Mouse (Mus musculus) cerebellum, adult 9-11 months (tissue): ENCODE results near the gene Armc2.
A peak's percentile ranks its signal among the peaks of the same experiment; 100 is the strongest.

Experiments
- DNase-seq: peaks from one replicate; pipeline ENCODE4 v3.0.0; 2022

The Armc2 gene

DNA sequence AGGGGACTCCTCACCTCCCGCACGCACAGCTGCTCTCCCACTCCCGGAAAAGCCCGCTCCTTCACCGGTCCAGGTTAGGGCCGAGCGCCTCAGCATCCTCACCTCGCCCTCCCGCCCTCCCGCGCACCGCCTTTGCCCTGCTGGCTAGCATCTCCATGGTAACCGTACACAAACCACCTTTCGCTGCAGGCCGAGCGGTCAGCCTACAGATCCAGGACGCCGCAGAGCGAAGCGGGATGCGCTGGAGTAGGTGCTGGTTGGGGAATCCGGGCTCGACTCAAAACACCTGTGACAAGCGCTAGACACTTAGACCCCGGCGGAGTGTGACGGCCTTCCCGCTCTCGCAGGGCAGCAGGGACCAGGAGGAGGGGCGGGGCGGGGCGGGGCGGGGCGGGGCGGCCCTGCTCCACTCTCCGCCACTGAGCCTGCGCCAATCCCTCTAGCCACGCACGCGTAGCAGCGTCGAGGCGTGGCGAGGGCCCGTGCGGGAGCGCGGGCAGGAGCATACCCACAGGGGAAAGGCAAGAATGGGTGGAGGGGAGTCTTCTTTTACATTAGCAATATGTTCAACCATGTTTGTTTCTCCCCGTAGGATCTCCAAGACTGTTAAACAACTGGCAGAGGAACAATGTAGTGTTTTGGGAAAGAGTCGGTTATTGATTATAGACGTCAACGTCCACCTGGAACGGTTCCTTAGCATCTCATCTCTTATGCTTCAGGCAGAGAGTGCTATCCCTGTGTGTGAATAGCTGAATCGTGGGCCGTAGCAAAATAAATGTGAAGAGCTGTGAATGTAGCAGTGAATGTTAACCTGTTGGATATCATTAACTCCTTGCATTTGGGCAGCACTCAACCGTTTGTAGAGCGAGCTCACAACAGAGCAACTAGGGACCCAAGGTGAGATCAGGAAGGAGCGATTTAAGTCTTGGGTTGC lies at the start of gene Armc2:
Gene Armc2, minus strand, starts transcription at position 427 of the 934 bp plus-strand sequence.
- DNase-seq = peak; percentile 84

- peak; percentile 39 for DNase-seq
Observed at GRCm38 (mm10) chr10:42064446-42064845, 46.2 kb upstream of the Armc2 start.

- no peak for DNase-seq
Observed at GRCm38 (mm10) chr10:42059522-42059921, 41.3 kb upstream of the Armc2 start.

DNA sequence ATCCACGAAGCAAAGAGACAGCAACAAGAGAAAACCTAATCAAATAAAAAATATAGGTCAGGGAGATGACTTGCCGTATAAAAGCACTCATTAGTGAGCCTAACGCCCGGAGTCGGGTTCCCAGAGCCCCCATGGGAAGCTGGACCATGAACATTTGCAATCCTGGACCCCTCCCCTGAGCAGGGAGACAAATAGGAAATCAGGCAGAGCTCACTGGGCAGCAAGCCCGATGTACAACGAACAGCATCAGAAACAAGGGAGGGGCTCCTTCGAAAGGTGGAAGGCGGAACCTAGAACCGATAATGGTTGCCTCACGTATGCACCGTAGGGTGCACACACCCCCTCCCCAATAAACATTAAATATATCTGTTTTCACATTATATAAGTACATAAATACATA lies 39.5 kb upstream of the Armc2 start:
- no peak for DNase-seq

- DNase-seq = no peak
Observed at GRCm38 (mm10) chr10:42057231-42057601, 39.0 kb upstream of the Armc2 start.

DNA sequence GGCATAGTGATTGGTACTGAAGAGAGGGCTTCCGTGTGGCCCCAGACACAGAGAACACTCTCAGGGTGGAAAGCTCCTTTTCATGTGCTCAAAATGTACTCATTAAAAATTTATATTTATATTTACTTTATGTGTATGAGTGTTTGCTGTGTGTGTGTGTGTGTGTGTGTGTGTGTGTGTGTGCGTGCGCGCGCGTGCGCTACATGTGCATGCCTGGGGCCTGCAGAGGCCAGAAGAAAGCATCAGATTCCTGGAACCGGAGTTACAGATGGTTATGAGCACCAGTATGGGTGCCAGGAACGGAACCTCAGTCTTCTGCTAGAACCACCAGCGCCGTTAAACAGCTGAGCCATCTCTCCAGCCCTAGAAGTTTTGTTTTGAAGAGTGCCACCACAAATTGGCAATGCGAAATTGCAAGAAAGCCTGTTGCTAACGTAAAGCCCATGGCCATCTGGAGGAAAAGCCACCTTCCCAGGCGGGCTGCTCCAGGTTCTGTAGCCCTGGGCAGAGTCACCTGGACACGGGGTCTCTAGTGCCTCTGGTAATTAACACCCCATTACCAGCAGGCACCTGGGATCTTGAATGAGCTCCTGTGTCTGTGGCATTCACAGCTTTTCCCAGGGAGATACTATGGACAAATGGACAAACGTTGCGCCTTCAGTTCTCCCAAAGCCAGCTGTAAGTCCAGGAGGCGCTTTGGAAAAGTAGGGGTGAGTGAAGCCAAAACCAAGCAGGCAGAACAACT lies 38.4 kb upstream of the Armc2 start:
- DNase-seq = no peak

DNA sequence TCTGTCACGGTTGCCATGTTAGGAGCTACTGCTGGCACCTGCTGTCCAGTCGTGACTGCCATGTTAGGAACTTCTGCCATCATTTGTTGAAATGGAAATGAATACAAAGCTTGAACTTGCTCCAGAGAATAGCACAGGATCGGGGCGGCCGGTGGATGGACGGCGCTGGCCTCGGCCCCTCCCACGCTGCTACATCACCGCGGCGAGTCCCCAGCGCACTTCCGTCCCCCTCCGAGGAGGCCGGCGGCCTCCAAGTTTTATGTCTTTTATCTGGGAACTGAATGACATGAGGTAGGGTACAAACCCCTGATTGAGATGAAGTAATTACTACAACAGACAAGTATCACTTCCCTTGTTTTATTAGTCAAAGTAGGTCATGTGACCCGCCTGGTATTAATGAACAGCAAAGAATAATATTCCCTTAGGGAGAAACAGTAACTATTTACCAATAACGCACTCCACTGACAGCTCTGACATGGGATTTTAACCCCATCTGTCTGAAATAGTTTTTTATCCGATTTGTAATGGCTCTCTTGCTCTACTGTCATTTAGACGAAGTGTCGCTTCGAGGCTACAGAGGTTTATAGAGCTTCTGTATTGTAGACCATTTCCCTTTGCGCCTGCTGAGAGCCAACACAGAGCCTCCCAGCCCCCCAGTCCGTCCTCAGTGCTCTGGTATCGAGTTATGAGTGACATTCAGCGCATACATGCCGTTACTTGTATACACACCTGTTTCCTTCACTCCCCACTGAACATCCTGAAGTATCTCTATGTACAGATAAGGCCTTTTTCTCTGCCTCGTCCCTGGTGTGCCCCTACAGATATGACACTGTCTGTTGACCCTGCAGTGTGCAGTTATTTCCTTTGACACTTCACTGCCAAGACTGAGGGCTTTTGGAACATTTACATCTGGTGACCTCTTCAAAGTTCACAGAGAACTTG lies 37.3 kb upstream of the Armc2 start:
- no peak for DNase-seq

DNA sequence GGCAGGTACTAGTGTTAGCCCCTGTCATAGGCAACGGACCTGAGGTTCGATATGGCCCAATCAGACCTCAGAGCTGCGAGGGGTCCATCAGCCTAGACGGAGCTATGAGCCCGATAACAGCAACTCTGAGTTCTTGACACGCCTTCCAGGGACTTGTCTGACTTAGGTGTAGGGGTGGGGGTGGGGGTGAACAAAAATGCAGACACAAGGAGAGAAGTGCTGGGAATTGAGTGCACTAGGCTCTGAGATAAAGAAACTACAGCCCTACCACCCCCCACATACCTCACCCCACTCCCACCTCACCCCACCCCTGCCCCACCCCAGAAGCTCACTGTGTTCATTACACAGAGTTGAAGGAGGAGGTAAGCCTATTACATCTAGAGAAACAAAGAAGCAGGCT lies 32.8 kb upstream of the Armc2 start:
- no peak for DNase-seq

GRCm38 (mm10) chr10:42048648-42049047 lies 30.4 kb upstream of the Armc2 start:
- no peak for DNase-seq

GRCm38 (mm10) chr10:42044574-42044973 lies 26.3 kb upstream of the Armc2 start:
- no peak for DNase-seq

DNA sequence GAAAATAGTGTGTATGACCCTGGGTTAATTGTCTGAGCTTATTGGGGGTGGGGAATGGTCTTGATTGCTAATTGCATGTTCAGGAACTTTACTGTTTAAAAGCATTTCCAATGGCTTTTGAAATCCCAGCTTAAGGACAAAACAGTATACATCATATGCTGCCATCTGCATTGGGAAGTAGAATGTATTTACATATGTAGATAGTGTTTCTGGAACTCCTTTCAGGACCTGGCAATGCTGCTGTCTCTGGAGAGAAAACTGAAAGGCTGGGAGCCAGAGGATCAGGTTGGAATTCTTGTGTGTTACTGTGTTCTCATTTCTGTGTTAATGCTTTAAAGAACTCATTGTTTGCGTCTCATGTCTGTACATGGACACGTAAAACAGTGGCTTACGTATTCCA lies 25.1 kb upstream of the Armc2 start:
- DNase-seq = no peak

GRCm38 (mm10) chr10:42042881-42043280 lies 24.6 kb upstream of the Armc2 start:
- no peak for DNase-seq

GRCm38 (mm10) chr10:42042087-42042486 lies 23.8 kb upstream of the Armc2 start:
- DNase-seq = no peak

DNA sequence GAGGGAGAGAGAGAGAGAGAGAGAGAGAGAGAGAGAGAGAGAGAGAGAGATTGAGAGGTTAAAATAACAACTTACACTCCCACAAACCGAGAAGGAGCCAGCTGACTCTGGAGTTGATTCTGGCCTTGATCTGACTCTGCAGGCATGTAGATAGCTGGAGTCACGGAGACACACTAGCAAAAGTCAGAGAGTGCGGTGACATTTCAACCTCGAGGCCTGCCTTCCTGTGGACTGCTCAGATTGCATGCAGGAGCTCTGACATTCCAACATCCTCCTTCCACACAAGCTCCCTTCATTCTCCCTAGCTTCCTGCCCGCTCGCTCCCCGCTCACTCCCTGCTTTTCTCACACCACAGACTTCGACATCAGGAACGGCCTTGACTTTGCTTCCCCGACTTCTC lies 20.3 kb upstream of the Armc2 start:
- DNase-seq = no peak

DNA sequence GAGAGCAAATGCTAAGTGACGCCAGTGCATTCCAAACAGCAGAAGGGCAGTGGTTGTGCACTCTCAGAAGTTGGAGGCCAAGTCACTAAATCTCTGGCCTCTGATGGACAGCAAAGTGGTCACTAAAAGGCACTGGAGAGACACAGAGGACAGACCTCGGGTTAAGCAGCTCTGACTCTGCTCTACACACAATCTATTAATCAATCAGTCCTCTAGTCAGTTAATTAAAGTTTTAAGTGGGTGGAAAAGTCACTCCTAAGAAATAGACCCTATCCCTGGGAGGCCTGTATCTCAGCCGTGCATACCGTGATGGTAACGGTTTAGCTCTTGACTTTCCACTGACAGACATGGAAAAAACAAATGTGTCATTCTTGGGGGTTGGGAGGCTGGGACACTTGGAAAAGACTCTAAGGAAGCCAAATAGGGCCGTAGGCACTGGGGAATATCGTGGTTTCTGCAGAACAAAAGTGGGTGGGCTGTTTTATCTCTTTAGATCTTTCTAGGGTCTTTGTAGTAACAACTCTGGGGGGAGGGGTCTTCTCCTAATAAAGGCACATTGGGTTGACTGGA lies 19.1 kb upstream of the Armc2 start:
- DNase-seq = no peak

DNA sequence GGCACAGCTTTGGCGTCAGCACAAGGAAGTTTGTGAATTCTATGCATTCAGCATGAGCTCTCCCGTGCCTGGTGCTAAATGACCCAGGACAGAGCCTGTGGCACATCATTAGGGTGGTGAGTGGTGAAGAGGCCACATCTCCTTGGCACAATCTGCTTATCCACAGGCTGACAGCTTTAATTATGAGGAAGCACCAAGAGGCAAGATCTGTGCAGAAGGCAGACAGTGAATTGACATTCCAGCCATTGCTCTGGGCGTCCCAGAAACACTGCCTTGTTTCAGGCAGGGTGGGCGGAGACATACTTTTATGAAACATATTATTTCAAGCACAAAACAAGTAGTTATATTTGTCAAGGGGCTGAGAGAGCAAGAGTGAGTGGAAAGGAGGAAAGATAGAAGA lies 18.6 kb upstream of the Armc2 start:
- no peak for DNase-seq

- DNase-seq = no peak
Observed at GRCm38 (mm10) chr10:42033571-42033970, 15.3 kb upstream of the Armc2 start.

DNA sequence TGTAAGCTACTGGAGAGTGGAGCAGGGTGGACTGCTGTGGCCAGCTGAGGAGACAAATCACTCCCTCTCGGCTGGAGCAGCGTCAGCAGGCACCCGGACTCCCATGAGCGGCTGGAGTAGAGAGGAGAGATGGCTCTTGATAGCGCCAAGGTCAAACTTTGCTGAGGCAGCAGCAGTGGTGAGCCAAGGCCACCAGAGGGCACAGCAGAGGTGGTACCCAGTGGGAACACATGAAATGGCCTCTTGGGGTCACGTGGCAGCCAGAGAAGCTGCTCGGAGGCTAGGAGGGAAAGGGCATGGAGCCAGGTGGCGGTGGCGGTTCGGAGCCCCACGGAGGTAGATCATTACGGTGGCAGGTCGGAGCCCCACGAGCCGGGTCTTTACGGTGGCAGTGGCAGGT lies 12.8 kb upstream of the Armc2 start:
- peak; percentile 92 for DNase-seq

DNA sequence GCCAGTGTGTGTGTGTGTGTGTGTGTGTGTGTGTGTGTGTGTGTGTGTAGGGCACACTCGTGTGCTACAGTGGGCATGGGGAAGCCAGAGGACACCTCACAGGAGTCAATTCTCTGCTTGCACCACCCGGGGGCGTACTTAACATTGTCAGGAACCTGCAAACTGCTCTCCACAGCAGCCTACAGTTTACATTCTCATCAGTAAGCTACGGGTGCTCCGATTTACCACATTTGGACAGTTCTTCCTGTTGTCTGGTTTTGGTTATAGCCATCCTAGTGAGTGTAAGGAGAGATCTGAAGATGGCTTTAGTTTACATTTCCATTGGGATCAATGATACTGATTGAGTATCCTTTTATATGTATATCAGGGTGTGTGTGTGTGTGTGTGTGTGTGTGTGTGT lies 11.3 kb upstream of the Armc2 start:
- peak; percentile 25 for DNase-seq

DNA sequence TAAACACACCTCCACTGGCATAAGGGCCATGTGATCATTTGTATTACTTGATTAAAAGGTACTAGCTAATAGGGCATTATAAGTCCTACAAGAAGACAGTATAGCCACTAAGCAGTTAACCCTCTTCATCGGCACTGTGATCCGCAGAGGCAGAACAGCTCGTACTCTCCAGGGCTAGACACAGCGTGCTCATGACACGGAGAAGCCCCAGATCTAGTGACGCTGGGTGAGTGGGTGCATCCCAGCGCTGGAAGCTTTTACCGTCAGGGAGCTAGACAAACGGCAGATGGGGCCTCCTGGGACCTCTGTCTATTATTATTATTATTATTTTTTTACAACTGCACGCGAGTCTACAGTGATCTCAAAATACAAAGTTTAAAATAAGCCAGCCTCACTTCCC lies 9.1 kb upstream of the Armc2 start:
- no peak for DNase-seq

- DNase-seq = no peak
Observed at GRCm38 (mm10) chr10:42024406-42024805, 6.2 kb upstream of the Armc2 start.

GRCm38 (mm10) chr10:42021536-42021935 lies 3.3 kb upstream of the Armc2 start:
- DNase-seq = no peak

DNA sequence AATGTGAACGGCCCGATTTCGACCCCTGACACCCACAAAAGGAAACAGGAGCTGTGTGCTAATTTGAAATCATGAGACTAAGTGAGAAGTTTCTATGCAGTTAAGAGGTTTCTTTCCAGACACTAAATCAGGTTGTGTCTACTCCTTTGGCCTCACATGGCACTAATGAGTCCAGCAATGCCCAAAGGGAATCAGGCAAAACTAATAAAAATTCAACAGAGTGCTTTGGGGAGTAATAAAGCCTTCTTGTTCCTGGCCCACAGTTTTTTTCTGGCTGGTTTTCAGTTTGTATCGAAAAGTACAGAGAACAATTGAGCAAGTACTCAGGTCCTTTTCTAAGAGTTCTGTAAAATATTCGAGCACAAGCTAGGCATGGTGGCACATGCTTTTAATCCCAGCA lies 4.2 kb downstream of the Armc2 start:
- DNase-seq = no peak
